Mouse (Mus musculus): ENCODE measurements around the gene Bcar1.

- no peak for TF ChIP-seq CTCF (IDR thresholded peaks at IDR 0.05; ENCODE audit: low read depth)
- TF ChIP-seq EP300 (optimal IDR thresholded peaks at IDR 0.05): no peak
Measured at GRCm38 (mm10) chr8:111772083-111772482, 28.5 kb upstream of the Bcar1 start.

Measured in stomach, postnatal 0 days (tissue).